Mouse (Mus musculus) heart, postnatal 0 days (tissue): ENCODE measurements at regions not wholly inside any gene's neighbourhood (a gene's known extent, or its start where the extent isn't known, plus 50 kb on each side); places are given as distances from the start of the nearest gene placed in this dataset.

Experiments used
- CTCF ChIP-seq: IDR thresholded peaks from 2 replicates; pipeline ENCODE4 v1.5.1; 2016; ENCODE audit warnings: antibody characterized with exemption, control low read depth, low read depth
- EP300 ChIP-seq: IDR thresholded peaks from 2 replicates; pipeline ENCODE4 v1.6.1; 2016; ENCODE audit warnings: antibody characterized with exemption, low read depth

GRCm38 (mm10) chr11:38568515-38568914 is 1332.8 kb upstream of the Tenm2 start:
- TF ChIP-seq EP300, result no peak
- no peak for TF ChIP-seq CTCF
